Comparison of ENCODE assay signal across 13 mouse cellular contexts in genomic region chr3:109923788-109924187, GRCm38 (mm10).
"Had no signal": no experiment of that assay in that cellular context is flagged by ENCODE, and none has a peak within 500 bp of the region (broad histone marks: within the 10 kb centered on the region; RNA-seq: fewer than 3 reads in every experiment).

No protein-coding gene starts in this region.

- H3K27ac ChIP-seq: kidney, postnatal 0 days; limb, embryonic 15.5 days; liver, embryonic 12.5 days; lung, embryonic 15.5 days; midbrain, embryonic 10.5 days; neural tube, embryonic 12.5 days; stomach, embryonic 15.5 days had no signal

- ATAC-seq: liver, embryonic 12.5 days had no signal

- H3K9me3 ChIP-seq: limb, embryonic 15.5 days; liver, embryonic 12.5 days; lung, embryonic 15.5 days; midbrain, embryonic 10.5 days; neural tube, embryonic 12.5 days; stomach, embryonic 15.5 days had no signal

- DNase-seq: kidney, adult 9 months; kidney, postnatal 36 days; layer of hippocampus, postnatal 36 days; midbrain, embryonic 14.5 days; thymus, adult 2 months; thymus, postnatal 25 days had no signal

- H3K4me2 ChIP-seq: limb, embryonic 15.5 days; liver, embryonic 12.5 days; lung, embryonic 15.5 days; neural tube, embryonic 12.5 days; stomach, embryonic 15.5 days had no signal

- H3K27me3 ChIP-seq: limb, embryonic 15.5 days; liver, embryonic 12.5 days; lung, embryonic 15.5 days; neural tube, embryonic 12.5 days; stomach, embryonic 15.5 days had no signal

- H3K36me3 ChIP-seq: limb, embryonic 15.5 days; liver, embryonic 12.5 days; lung, embryonic 15.5 days; midbrain, embryonic 10.5 days; neural tube, embryonic 12.5 days; stomach, embryonic 15.5 days had no signal

- H3K9ac ChIP-seq: limb, embryonic 15.5 days; liver, embryonic 12.5 days; lung, embryonic 15.5 days; neural tube, embryonic 12.5 days; stomach, embryonic 15.5 days had no signal

- H3K4me3 ChIP-seq: limb, embryonic 15.5 days; liver, embryonic 12.5 days; lung, embryonic 15.5 days; midbrain, embryonic 10.5 days; neural tube, embryonic 12.5 days; stomach, embryonic 15.5 days had no signal

- H3K4me1 ChIP-seq: liver, embryonic 12.5 days; lung, embryonic 15.5 days; midbrain, embryonic 10.5 days; stomach, embryonic 15.5 days had no signal
